Mouse (Mus musculus): Measurements from ENCODE around the gene 1700037H04Rik. TPM values are rescaled to one million over a fixed set of nuclear protein-coding genes. Genes with fewer than 3 reads are reported as not detected.

The 1700037H04Rik gene
- total and polyA plus RNA-seq, 3 experiments, result 9.8 to 48.9 (median 11.3) TPM

- H3K4me3 ChIP-seq, result peak overlapping the region; percentile 81
- no peaks in the 10 kb centered on the region for H3K36me3 ChIP-seq (ENCODE audit: control insufficient read depth, insufficient read depth, low read length)
- DNase-seq, result no peak
- H3K4me1 ChIP-seq (ENCODE audit: control insufficient read depth, insufficient read depth, low read length), result no peaks in the 10 kb centered on the region; the same call in 1 of the 2 replicates
- peak overlapping the region; percentile 60 for H3K9ac ChIP-seq (ENCODE audit: low read depth, low read length)
- WGBS, result under 1% methylated on average over 18 of the region's 18 CpGs
- no peaks in the 10 kb centered on the region for H3K27me3 ChIP-seq (ENCODE audit: control insufficient read depth, insufficient read depth, low read length)
- peak overlapping the region; percentile 62 for H3K27ac ChIP-seq
- no peaks in the 10 kb centered on the region for H3K79me2 ChIP-seq (replicated peaks; ENCODE audit: control insufficient read depth, insufficient read depth, low read length)
- intact Hi-C loops (cut with DNase I), result no loop called here
- TF ChIP-seq EP300 (IDR thresholded peaks at IDR 0.05; ENCODE audit: insufficient read depth, low read depth, low read length) (no peak), CTCF (IDR thresholded peaks at IDR 0.05) (no peak), POLR2A (IDR thresholded peaks at IDR 0.05; ENCODE audit: insufficient read depth, low read depth, low read length) (no peak)
Observed at GRCm38 (mm10) chr2:131159491-131159910, 380 bp downstream of the 1700037H04Rik start.

- H3K36me3 ChIP-seq (ENCODE audit: control insufficient read depth, insufficient read depth, low read length), result no peaks in the 10 kb centered on the region
- H3K79me2 ChIP-seq (replicated peaks; ENCODE audit: control insufficient read depth, insufficient read depth, low read length), result no peaks in the 10 kb centered on the region
- WGBS, result 82% methylated on average over 7 of the region's 7 CpGs
- H3K9ac ChIP-seq (ENCODE audit: low read depth, low read length), result no peak overlapping the region
- intact Hi-C loops (cut with DNase I), result no loop called here
- H3K27ac ChIP-seq, result no peak overlapping the region
- no peaks in the 10 kb centered on the region for H3K27me3 ChIP-seq (ENCODE audit: control insufficient read depth, insufficient read depth, low read length)
- no peak overlapping the region for H3K4me3 ChIP-seq
- DNase-seq, result no peak
- H3K4me1 ChIP-seq (ENCODE audit: control insufficient read depth, insufficient read depth, low read length), result no peaks in the 10 kb centered on the region; the same call in 1 of the 2 replicates
- no peak for TF ChIP-seq CTCF (IDR thresholded peaks at IDR 0.05)
- TF ChIP-seq POLR2A (IDR thresholded peaks at IDR 0.05; ENCODE audit: insufficient read depth, low read depth, low read length), result no peak
- TF ChIP-seq EP300 (IDR thresholded peaks at IDR 0.05; ENCODE audit: insufficient read depth, low read depth, low read length), result no peak
Observed at GRCm38 (mm10) chr2:131156987-131157386, 2.9 kb downstream of the 1700037H04Rik start.

- 84% methylated on average over 4 of the region's 4 CpGs for WGBS
- no peaks in the 10 kb centered on the region for H3K79me2 ChIP-seq (replicated peaks; ENCODE audit: control insufficient read depth, insufficient read depth, low read length)
- H3K4me1 ChIP-seq (ENCODE audit: control insufficient read depth, insufficient read depth, low read length), result no peaks in the 10 kb centered on the region
- TF ChIP-seq POLR2A (IDR thresholded peaks at IDR 0.05; ENCODE audit: insufficient read depth, low read depth, low read length) (no peak), EP300 (IDR thresholded peaks at IDR 0.05; ENCODE audit: insufficient read depth, low read depth, low read length) (no peak), CTCF (IDR thresholded peaks at IDR 0.05) (no peak)
- intact Hi-C loops (cut with DNase I), result no loop called here
- no peak overlapping the region for H3K4me3 ChIP-seq
- H3K27me3 ChIP-seq (ENCODE audit: control insufficient read depth, insufficient read depth, low read length), result no peaks in the 10 kb centered on the region
- DNase-seq, result no peak
- H3K36me3 ChIP-seq (ENCODE audit: control insufficient read depth, insufficient read depth, low read length), result no peaks in the 10 kb centered on the region
- no peak overlapping the region for H3K27ac ChIP-seq
- no peak overlapping the region for H3K9ac ChIP-seq (ENCODE audit: low read depth, low read length)
Observed at GRCm38 (mm10) chr2:131154036-131154435, 5.8 kb downstream of the 1700037H04Rik start.

- no peak for TF ChIP-seq CTCF (IDR thresholded peaks at IDR 0.05)
- no peak for TF ChIP-seq EP300 (IDR thresholded peaks at IDR 0.05; ENCODE audit: insufficient read depth, low read depth, low read length)
- no peak for TF ChIP-seq POLR2A (IDR thresholded peaks at IDR 0.05; ENCODE audit: insufficient read depth, low read depth, low read length)
- H3K4me1 ChIP-seq (ENCODE audit: control insufficient read depth, insufficient read depth, low read length), result peaks cover 2% of the 10 kb centered on the region; the same call in 1 of the 2 replicates
- intact Hi-C loops (cut with DNase I), result no loop called here
- H3K9ac ChIP-seq (ENCODE audit: low read depth, low read length), result no peak overlapping the region
- no peak overlapping the region for H3K27ac ChIP-seq
- no peak overlapping the region for H3K4me3 ChIP-seq
- H3K36me3 ChIP-seq (ENCODE audit: control insufficient read depth, insufficient read depth, low read length), result no peaks in the 10 kb centered on the region
- H3K27me3 ChIP-seq (ENCODE audit: control insufficient read depth, insufficient read depth, low read length), result no peaks in the 10 kb centered on the region
- DNase-seq, result no peak
- H3K79me2 ChIP-seq (replicated peaks; ENCODE audit: control insufficient read depth, insufficient read depth, low read length), result no peaks in the 10 kb centered on the region
- 91% methylated on average over 7 of the region's 7 CpGs for WGBS
Observed at GRCm38 (mm10) chr2:131152166-131152730, 7.6 kb downstream of the 1700037H04Rik start.

- Histone ChIP-seq H3K27me3 (ENCODE audit: control insufficient read depth, insufficient read depth, low read length) (no peaks in the 10 kb centered on the region), H3K4me3 (no peak overlapping the region), H3K9ac (ENCODE audit: low read depth, low read length) (no peak overlapping the region), H3K79me2 (replicated peaks; ENCODE audit: control insufficient read depth, insufficient read depth, low read length) (no peaks in the 10 kb centered on the region), H3K4me1 (ENCODE audit: control insufficient read depth, insufficient read depth, low read length) (peaks cover 3% of the 10 kb centered on the region), H3K27ac (no peak overlapping the region), H3K36me3 (ENCODE audit: control insufficient read depth, insufficient read depth, low read length) (no peaks in the 10 kb centered on the region)
- no peak for TF ChIP-seq EP300 (IDR thresholded peaks at IDR 0.05; ENCODE audit: insufficient read depth, low read depth, low read length)
- TF ChIP-seq CTCF (IDR thresholded peaks at IDR 0.05), result no peak
- no peak for TF ChIP-seq POLR2A (IDR thresholded peaks at IDR 0.05; ENCODE audit: insufficient read depth, low read depth, low read length)
- DNase-seq, result peak in 1 of 2 experiments; percentile 22
- WGBS, result 96% methylated on average over 3 of the region's 3 CpGs
- intact Hi-C loops (cut with DNase I), result no loop called here
Observed at GRCm38 (mm10) chr2:131149254-131149578, 10.7 kb downstream of the 1700037H04Rik start.

- H3K9ac ChIP-seq (ENCODE audit: low read depth, low read length), result no peak overlapping the region
Observed at GRCm38 (mm10) chr2:131148353-131149253, 11.3 kb downstream of the 1700037H04Rik start.

More at GRCm38 (mm10) chr2:131148353-131149253, 11.3 kb downstream of the 1700037H04Rik start:
- Histone ChIP-seq H3K36me3 (ENCODE audit: control insufficient read depth, insufficient read depth, low read length) (no peaks in the 10 kb centered on the region), H3K4me1 (ENCODE audit: control insufficient read depth, insufficient read depth, low read length) (peaks cover 3% of the 10 kb centered on the region), H3K79me2 (replicated peaks; ENCODE audit: control insufficient read depth, insufficient read depth, low read length) (no peaks in the 10 kb centered on the region), H3K27ac (peak overlapping the region; percentile 28; the same call in 1 of the 2 replicates), H3K4me3 (no peak overlapping the region), H3K27me3 (ENCODE audit: control insufficient read depth, insufficient read depth, low read length) (no peaks in the 10 kb centered on the region)
- no peak for TF ChIP-seq EP300 (IDR thresholded peaks at IDR 0.05; ENCODE audit: insufficient read depth, low read depth, low read length)
- no peak for TF ChIP-seq CTCF (IDR thresholded peaks at IDR 0.05)
- no peak for TF ChIP-seq POLR2A (IDR thresholded peaks at IDR 0.05; ENCODE audit: insufficient read depth, low read depth, low read length)
- WGBS, result 56% methylated on average over 8 of the region's 8 CpGs
- intact Hi-C loops (cut with DNase I), result no loop called here
- DNase-seq, result peak in 1 of 2 experiments; percentile 28

All from heart, adult 2 months (tissue).